Mouse (Mus musculus) liver, embryonic 16.5 days (tissue): ENCODE measurements around the gene Car6. TPM values are rescaled to one million over a fixed set of nuclear protein-coding genes. Genes with fewer than 3 reads are reported as not detected.

Experiments
- ATAC-seq: fragments of 200-750 bp; cut with Nextera tagmentation; 2 replicates; pipeline ENCODE4 v1.8.0; 2017; ENCODE audit warnings: low read depth, mild to moderate bottlenecking, moderate number of reproducible peaks, moderate library complexity
- H3K27ac ChIP-seq: fragments of 300-500 bp; sonication (generic); 2 replicates; pipeline ENCODE4 v1.5.1; 2014; ENCODE audit warnings: mild to moderate bottlenecking, low read length
- H3K27me3 ChIP-seq: fragments of 300-500 bp; sonication (generic); 2 replicates; pipeline ENCODE4 v1.6.1; 2014; ENCODE audit warnings: low read depth, low read length, mixed read lengths; ENCODE audit not compliant: control insufficient read depth, insufficient read depth
- H3K36me3 ChIP-seq: fragments of 300-500 bp; sonication (generic); 2 replicates; pipeline ENCODE4 v1.6.1; 2014; ENCODE audit warnings: mild to moderate bottlenecking; ENCODE audit not compliant: control insufficient read depth, insufficient read depth
- H3K4me1 ChIP-seq: fragments of 300-500 bp; sonication (generic); 2 replicates; pipeline ENCODE4 v1.6.1; 2014; ENCODE audit warnings: low read depth, low read length, mixed read lengths; ENCODE audit not compliant: control insufficient read depth
- H3K4me2 ChIP-seq: fragments of 300-500 bp; sonication (generic); 2 replicates; pipeline ENCODE4 v1.6.1; 2014; ENCODE audit warnings: low read depth, low read length, mixed read lengths
- H3K4me3 ChIP-seq: fragments of 300-500 bp; sonication (generic); 2 replicates; pipeline ENCODE4 v1.5.1; 2014; ENCODE audit warnings: low read depth, mild to moderate bottlenecking, low read length
- H3K9ac ChIP-seq: fragments of 300-500 bp; sonication (generic); 2 replicates; pipeline ENCODE4 v1.6.1; 2014; ENCODE audit warnings: low read depth, low read length
- H3K9me3 ChIP-seq: fragments of 300-500 bp; sonication (generic); replicated peaks from 2 replicates; pipeline ENCODE4 v1.6.1; 2016; ENCODE audit warnings: low read length; ENCODE audit not compliant: control insufficient read depth
- WGBS: fragments of 180-500 bp; shearing (Covaris S2); extraction: QIAGEN DNeasy Blood & Tissue Kit; methylation state at CpG from one replicate; pipeline ENCODE4 v1.1.7; 2014; ENCODE audit not compliant: insufficient replicate concordance; 5-methylcytosine and 5-hydroxymethylcytosine counted together
- polyA plus RNA-seq: library from polyadenylated mRNA; unstranded; fragments of >200 nt; fragmentation: Nextera tagmentation; extraction: Ambion mirVana; gene quantifications from 2 replicates; pipeline ENCODE4 v1.2.1, GENCODE M21; 2015

The Car6 gene
- polyA plus RNA-seq, 1 experiment from 2014 or later, result not detected

DNA sequence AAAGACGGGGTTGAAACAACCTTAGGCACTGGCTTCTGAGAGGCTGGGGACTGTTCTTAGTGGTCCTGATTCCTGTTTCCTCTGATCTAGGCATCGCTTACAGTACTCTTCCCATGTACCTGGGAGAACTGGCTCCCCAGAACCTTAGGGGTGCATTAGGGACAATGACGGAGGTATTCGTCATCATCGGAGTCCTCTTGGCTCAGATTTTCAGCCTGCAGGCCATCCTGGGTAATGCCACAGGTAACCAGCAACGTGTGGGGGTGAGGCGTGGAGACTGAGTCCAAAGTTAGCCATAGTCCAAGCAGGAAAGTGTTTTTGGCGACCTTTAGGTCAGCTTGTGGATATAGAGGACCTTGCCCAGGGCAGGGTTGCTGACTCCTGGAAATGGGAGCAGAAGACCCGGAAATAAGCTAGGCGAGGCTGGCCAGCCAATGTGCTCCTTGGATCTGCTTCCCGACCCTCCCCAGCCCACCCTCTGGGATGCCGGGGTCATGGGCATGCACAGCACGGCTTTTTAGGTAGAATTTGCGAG lies 43.7 kb downstream of the Car6 start:
- ATAC-seq, result peak; percentile 23; the same call in 1 of the 2 replicates
- no peaks in the 10 kb centered on the region for H3K36me3 ChIP-seq
- WGBS, result 54% methylated on average over 14 of the region's 14 CpGs
- H3K9ac ChIP-seq, result no peak overlapping the region
- H3K9me3 ChIP-seq, result no peaks in the 10 kb centered on the region
- no peaks in the 10 kb centered on the region; the same call in 1 of the 2 replicates for H3K4me1 ChIP-seq
- no peak overlapping the region for H3K4me2 ChIP-seq
- H3K27me3 ChIP-seq, result no peaks in the 10 kb centered on the region
- no peak overlapping the region for H3K4me3 ChIP-seq
- H3K27ac ChIP-seq, result no peak overlapping the region

DNA sequence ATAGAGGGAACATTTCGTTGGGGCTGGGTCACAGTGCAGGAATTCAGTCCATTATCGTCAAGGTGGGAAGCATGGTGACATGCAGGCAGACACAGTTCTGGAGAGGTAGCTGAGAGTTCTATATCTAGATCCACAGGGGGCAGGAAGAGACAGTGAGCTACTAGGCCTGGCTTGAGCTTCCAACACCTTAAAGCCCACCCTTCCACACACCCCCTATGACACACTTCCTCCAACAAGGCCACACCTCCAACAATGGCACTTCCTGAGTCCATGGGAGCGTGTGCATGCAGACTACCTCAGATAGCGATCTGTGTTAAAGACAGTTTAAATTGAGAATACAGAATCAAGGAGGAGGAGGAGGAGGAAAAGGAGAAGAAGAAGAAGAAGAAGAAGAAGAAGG lies 45.4 kb downstream of the Car6 start:
- Histone ChIP-seq H3K4me3 (no peak overlapping the region), H3K9me3 (no peaks in the 10 kb centered on the region), H3K9ac (no peak overlapping the region), H3K4me2 (no peak overlapping the region), H3K27me3 (no peaks in the 10 kb centered on the region), H3K4me1 (peaks cover 2% of the 10 kb centered on the region; the same call in 1 of the 2 replicates), H3K36me3 (no peaks in the 10 kb centered on the region), H3K27ac (no peak overlapping the region)
- no peak for ATAC-seq
- WGBS, result 43% methylated on average over 4 of the region's 4 CpGs

DNA sequence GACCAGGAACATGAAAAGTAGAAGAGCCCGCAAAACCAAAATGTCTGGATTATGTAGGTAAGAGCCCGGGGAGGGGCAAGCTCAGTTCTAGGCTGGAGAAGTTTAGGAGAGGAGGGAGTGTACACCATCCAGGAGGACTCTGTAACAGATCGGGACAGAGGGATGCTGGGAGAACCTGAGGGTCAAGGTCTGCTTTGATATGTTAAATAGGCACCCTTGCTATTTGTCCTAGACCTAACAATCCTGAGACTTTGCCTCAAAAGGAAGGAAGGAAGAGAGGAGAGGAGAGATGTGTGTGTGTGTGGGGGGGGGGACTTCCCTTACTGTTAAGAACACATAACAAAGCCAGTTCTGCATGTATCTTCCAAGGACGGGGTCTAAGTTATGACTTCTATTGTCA lies 45.8 kb downstream of the Car6 start:
- no peaks in the 10 kb centered on the region for H3K36me3 ChIP-seq
- no peak overlapping the region for H3K9ac ChIP-seq
- H3K9me3 ChIP-seq, result no peaks in the 10 kb centered on the region
- H3K27ac ChIP-seq, result no peak overlapping the region
- H3K27me3 ChIP-seq, result no peaks in the 10 kb centered on the region
- no peak overlapping the region for H3K4me3 ChIP-seq
- no peak overlapping the region for H3K4me2 ChIP-seq
- ATAC-seq, result no peak
- H3K4me1 ChIP-seq, result peaks cover 2% of the 10 kb centered on the region; the same call in 1 of the 2 replicates
- 68% methylated on average over 4 of the region's 4 CpGs for WGBS

DNA sequence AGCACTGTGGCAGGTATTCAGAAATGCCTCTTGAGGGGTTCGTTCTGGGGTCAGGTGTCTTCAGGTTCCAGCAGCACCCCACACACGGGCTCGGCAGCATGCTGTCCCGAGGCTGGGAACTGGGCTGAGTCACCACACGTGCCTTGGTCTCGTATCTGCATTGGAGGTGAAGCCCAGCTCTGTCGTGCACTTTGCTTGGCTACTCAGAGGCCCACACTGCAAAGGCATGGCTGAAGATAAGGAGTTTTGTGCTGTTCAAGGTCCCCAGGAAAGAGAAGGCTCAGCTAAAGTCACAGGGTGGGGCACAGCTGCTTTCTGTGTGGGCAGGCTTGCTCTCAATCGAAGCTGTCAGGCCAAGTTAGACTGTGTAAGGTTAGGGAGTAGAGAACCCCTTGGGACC lies 48.6 kb downstream of the Car6 start:
- WGBS, result 35% methylated on average over 8 of the region's 8 CpGs
- no peak overlapping the region for H3K4me3 ChIP-seq
- H3K27me3 ChIP-seq, result no peaks in the 10 kb centered on the region
- H3K4me1 ChIP-seq, result peaks cover 2% of the 10 kb centered on the region; the same call in 1 of the 2 replicates
- no peak overlapping the region for H3K27ac ChIP-seq
- H3K36me3 ChIP-seq, result no peaks in the 10 kb centered on the region
- H3K9me3 ChIP-seq, result no peaks in the 10 kb centered on the region
- no peak overlapping the region for H3K9ac ChIP-seq
- no peak overlapping the region for H3K4me2 ChIP-seq
- ATAC-seq, result peak; percentile 79

DNA sequence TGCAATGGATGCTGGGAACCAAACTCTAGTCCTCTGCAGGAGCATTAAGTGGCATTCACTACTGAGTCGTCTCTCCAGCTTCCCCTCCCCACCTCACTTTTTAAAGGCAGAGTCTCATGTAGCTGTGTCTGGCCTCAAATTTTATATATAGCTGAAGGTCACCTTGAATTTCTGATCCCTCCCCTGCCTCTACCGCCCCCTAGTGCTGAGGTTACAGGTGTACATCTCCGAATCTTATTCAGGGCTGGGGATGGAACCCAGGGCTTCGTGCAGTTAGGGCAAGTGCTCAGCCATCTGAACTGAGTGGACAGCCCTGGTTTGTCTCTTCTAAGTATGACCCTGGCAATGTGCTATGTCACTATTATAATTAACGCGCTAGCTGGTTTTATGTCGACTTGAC lies 50.1 kb downstream of the Car6 start:
- H3K4me2 ChIP-seq, result no peak overlapping the region
- WGBS, result 57% methylated on average over 7 of the region's 7 CpGs
- H3K4me3 ChIP-seq, result no peak overlapping the region
- no peaks in the 10 kb centered on the region for H3K27me3 ChIP-seq
- H3K9me3 ChIP-seq, result no peaks in the 10 kb centered on the region
- H3K27ac ChIP-seq, result no peak overlapping the region
- H3K4me1 ChIP-seq, result peaks cover 2% of the 10 kb centered on the region; the same call in 1 of the 2 replicates
- H3K36me3 ChIP-seq, result no peaks in the 10 kb centered on the region
- ATAC-seq, result no peak
- H3K9ac ChIP-seq, result no peak overlapping the region

DNA sequence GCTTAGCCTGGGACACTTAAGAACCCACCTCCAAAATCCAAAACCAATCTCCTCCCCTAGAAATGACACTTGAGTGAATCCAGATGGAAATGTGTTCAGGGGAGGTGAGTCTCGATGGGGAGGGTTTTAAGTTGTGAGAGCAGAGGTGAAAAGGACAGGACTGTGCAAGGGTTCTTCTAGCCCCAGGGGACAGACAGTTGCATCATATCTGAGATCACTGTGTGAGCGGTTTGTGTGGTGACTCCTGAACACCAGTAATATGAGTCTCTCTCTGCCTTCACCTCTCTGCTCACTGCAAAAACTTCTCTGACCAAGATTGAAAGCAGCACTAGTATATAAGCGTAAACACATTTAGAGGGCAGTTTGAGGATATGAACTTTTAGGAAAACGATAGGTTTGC lies 54.8 kb downstream of the Car6 start:
- Histone ChIP-seq H3K4me1 (no peaks in the 10 kb centered on the region), H3K4me2 (no peak overlapping the region), H3K9ac (no peak overlapping the region), H3K9me3 (no peaks in the 10 kb centered on the region), H3K4me3 (no peak overlapping the region), H3K27me3 (no peaks in the 10 kb centered on the region), H3K36me3 (no peaks in the 10 kb centered on the region), H3K27ac (no peak overlapping the region)
- WGBS, result 52% methylated on average over 4 of the region's 4 CpGs
- ATAC-seq, result no peak

DNA sequence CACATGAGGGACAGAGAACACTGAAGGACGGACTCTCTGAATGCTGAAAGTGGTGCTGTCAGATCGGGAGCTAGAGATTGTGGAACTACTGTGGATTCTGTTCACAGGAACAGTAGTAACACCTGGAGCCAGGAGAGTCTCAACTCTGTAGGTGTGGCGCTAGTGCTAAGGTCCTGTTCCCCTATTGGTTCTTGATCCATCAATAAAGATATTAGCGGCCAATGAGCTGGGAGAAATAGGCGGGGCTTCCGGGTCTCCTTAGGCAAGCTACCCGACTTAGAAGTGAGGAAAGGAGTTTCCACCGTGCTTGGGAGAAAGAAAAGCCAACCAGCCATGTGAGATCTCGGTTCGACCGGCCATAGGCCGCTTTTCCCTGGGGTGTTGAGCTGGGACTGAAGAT lies 56.9 kb downstream of the Car6 start:
- H3K4me1 ChIP-seq, result no peaks in the 10 kb centered on the region
- WGBS, result 35% methylated on average over 12 of the region's 12 CpGs
- no peaks in the 10 kb centered on the region for H3K9me3 ChIP-seq
- no peaks in the 10 kb centered on the region for H3K27me3 ChIP-seq
- H3K4me2 ChIP-seq, result no peak overlapping the region
- H3K9ac ChIP-seq, result no peak overlapping the region
- no peaks in the 10 kb centered on the region for H3K36me3 ChIP-seq
- ATAC-seq, result no peak
- no peak overlapping the region for H3K27ac ChIP-seq
- H3K4me3 ChIP-seq, result no peak overlapping the region

DNA sequence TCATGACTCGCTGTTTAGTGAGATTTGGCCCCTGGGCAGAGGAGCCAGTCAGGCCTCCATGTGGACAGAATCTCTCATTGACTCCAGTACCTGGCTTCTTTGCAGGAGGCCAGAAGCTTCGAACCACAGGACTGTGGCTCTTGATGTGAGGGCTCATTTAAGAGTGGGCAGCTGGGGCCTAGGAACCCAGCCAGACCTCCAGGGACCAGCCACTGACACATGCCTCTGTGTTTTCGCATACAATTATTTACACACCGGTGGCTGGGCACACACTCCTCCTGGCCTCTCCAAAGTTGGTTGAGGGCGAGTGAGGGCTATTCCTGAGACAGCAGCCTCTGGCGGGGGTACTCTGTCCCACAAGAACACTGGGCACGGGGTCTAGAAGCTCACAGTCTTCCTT lies 60.8 kb downstream of the Car6 start:
- ATAC-seq, result no peak
- H3K9ac ChIP-seq, result no peak overlapping the region
- no peak overlapping the region for H3K27ac ChIP-seq
- peaks cover 6% of the 10 kb centered on the region for H3K4me1 ChIP-seq
- no peaks in the 10 kb centered on the region for H3K36me3 ChIP-seq
- WGBS, result 80% methylated on average over 7 of the region's 7 CpGs
- no peaks in the 10 kb centered on the region for H3K9me3 ChIP-seq
- no peak overlapping the region for H3K4me3 ChIP-seq
- H3K4me2 ChIP-seq, result no peak overlapping the region
- H3K27me3 ChIP-seq, result no peaks in the 10 kb centered on the region

DNA sequence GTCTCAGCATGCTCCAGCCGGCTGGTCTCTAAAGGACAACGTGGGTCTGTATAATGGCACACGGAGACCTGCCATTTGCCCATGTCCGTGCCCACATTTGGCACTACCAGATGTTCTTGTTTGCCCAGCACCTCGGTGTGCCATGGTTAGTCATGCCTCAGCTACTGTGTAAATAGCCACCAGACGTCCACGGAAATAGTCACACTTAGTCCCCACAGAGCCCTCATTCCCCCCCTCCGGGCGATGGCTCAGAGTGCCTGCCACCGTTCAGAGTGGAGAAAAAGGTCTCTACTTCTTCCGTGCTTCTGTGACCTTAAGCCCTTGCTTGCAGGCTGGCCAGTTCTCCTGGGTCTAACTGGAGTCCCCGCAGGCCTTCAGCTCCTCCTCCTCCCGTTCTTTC lies 62.0 kb downstream of the Car6 start:
- WGBS, result 60% methylated on average over 13 of the region's 13 CpGs

More for the DNA sequence above, 62.0 kb downstream of the Car6 start:
- H3K27ac ChIP-seq, result no peak overlapping the region
- no peaks in the 10 kb centered on the region for H3K36me3 ChIP-seq
- no peak overlapping the region for H3K4me2 ChIP-seq
- no peak overlapping the region for H3K4me3 ChIP-seq
- peaks cover 6% of the 10 kb centered on the region for H3K4me1 ChIP-seq
- no peak overlapping the region for H3K9ac ChIP-seq
- no peaks in the 10 kb centered on the region for H3K27me3 ChIP-seq
- no peak for ATAC-seq
- no peaks in the 10 kb centered on the region for H3K9me3 ChIP-seq
